Mouse (Mus musculus): ENCODE results near the gene Slc39a5. TPM values are rescaled to one million over a fixed set of nuclear protein-coding genes. Genes with fewer than 3 reads are reported as not detected.
A peak's percentile ranks its signal among the peaks of the same experiment; 100 is the strongest.

The Slc39a5 gene
- total and polyA plus RNA-seq, 3 experiments: not detected

DNA sequence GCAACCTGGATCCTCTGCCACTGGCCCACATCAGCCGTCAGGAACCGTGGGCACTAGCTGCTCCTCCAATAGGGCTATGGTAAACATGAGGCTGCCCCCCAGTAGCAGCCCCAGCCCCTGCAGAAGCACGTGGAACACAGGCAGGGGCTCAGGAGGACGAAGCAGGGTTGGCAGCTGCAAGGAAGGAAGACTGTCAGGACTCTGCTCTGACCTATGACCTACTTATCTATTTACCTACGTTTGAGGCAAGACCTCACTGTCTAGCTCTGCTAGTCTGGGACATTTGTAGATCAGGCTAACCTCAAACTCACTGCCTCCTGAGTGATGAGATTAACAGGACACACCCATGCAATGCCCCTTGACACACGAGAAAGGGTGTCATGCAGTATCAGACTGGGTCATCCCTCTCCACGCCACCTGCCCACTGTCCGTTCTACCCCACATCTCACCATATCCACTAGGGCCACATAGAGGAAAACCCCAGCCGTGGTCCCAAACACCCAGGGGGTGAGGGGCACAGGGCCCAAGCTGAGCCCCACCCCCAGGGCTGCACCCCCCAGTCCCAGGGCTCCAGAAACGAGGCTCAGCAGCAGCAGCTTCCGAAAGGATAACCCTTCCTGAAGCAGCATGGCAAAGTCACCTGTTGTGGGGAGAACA, 4.9 kb downstream of the Slc39a5 start:
- DNase-seq (ENCODE audit: low spot score): no peak
- Histone ChIP-seq H3K27me3 (ENCODE audit: insufficient read depth, low read length) (no peaks in the 10 kb centered on the region), H3K4me1 (ENCODE audit: insufficient read depth, low read depth, low read length) (peaks cover 26% of the 10 kb centered on the region), H3K9me3 (replicated peaks) (no peaks in the 10 kb centered on the region), H3K36me3 (replicated peaks) (peaks cover 91% of the 10 kb centered on the region), H3K4me3 (ENCODE audit: low read depth, low read length) (no peak overlapping the region)
- no peak for ATAC-seq (ENCODE audit: extremely low read depth, insufficient number of reproducible peaks, low FRiP score, poor library complexity, severe bottlenecking)
- TF ChIP-seq POLR2AphosphoS5 (IDR thresholded peaks at IDR 0.05; ENCODE audit: insufficient replicate concordance, low read depth, low read length) (0 out of 2 replicates have a peak, but pooled peaks have one; percentile 5), CTCF (IDR thresholded peaks at IDR 0.05; ENCODE audit: low read depth, low read length) (no peak)

- no peak for TF ChIP-seq POLR2AphosphoS5 (IDR thresholded peaks at IDR 0.05; ENCODE audit: insufficient replicate concordance, low read depth, low read length)
- no peak for TF ChIP-seq GATA1 (IDR thresholded peaks at IDR 0.05; ENCODE audit: borderline replicate concordance, low read length)
- no peak for TF ChIP-seq GATA2 (IDR thresholded peaks at IDR 0.05; ENCODE audit: borderline replicate concordance, low read depth, low read length)
- TF ChIP-seq CTCF (IDR thresholded peaks at IDR 0.05; ENCODE audit: low read depth, low read length): no peak
- Histone ChIP-seq H3K4me3 (ENCODE audit: low read depth, low read length) (no peak overlapping the region), H3K36me3 (replicated peaks) (peaks cover 100% of the 10 kb centered on the region), H3K9me3 (replicated peaks) (no peaks in the 10 kb centered on the region), H3K4me1 (ENCODE audit: insufficient read depth, low read depth, low read length) (peaks cover 49% of the 10 kb centered on the region), H3K27me3 (ENCODE audit: insufficient read depth, low read length) (no peaks in the 10 kb centered on the region)
- ATAC-seq (ENCODE audit: extremely low read depth, insufficient number of reproducible peaks, low FRiP score, poor library complexity, severe bottlenecking) (no peak), DNase-seq (ENCODE audit: low spot score) (no peak)
These were observed 9.2 kb downstream of the Slc39a5 start for GRCm38 (mm10) chr10:128391850-128392249.

GRCm38 (mm10) chr10:128390366-128390765, 10.7 kb downstream of the Slc39a5 start:
- DNase-seq (ENCODE audit: low spot score) (no peak), ATAC-seq (ENCODE audit: extremely low read depth, insufficient number of reproducible peaks, low FRiP score, poor library complexity, severe bottlenecking) (no peak)
- TF ChIP-seq TAL1 (conservative IDR thresholded peaks at IDR 0.05; ENCODE audit: low read depth, low read length) (no peak), GATA2 (IDR thresholded peaks at IDR 0.05; ENCODE audit: borderline replicate concordance, low read depth, low read length) (no peak), CTCF (IDR thresholded peaks at IDR 0.05; ENCODE audit: low read depth, low read length) (no peak), GATA1 (IDR thresholded peaks at IDR 0.05; ENCODE audit: borderline replicate concordance, low read length) (no peak), POLR2AphosphoS5 (IDR thresholded peaks at IDR 0.05; ENCODE audit: insufficient replicate concordance, low read depth, low read length) (no peak)
- H3K9me3 ChIP-seq (replicated peaks): no peaks in the 10 kb centered on the region
- H3K36me3 ChIP-seq (replicated peaks): peaks cover 100% of the 10 kb centered on the region
- H3K4me1 ChIP-seq (ENCODE audit: insufficient read depth, low read depth, low read length): peaks cover 40% of the 10 kb centered on the region
- no peak overlapping the region for H3K4me3 ChIP-seq (ENCODE audit: low read depth, low read length)
- no peaks in the 10 kb centered on the region for H3K27me3 ChIP-seq (ENCODE audit: insufficient read depth, low read length)

DNA sequence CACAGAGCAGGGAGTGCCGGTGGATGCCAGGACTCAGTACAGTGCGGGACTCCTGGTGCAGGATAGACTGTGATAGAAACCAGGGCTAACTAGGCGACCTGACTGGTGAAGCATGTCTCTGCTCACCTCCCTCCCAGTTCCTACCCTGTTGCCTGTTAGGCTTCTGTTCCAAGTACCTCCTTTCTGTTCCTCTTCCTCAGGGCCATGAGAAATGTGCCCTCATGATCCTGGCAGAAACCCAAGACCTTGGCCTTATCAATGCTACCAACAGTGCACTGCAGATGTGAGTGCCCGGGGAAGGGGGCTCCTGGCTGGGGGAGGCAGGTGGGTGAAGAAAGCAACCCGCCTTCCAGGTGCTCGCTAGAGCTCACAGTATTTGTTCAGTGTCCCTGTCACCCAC, 11.5 kb downstream of the Slc39a5 start:
- H3K9me3 ChIP-seq (replicated peaks): no peaks in the 10 kb centered on the region
- DNase-seq (ENCODE audit: low spot score) (no peak), ATAC-seq (ENCODE audit: extremely low read depth, insufficient number of reproducible peaks, low FRiP score, poor library complexity, severe bottlenecking) (no peak)
- TF ChIP-seq POLR2AphosphoS5 (IDR thresholded peaks at IDR 0.05; ENCODE audit: insufficient replicate concordance, low read depth, low read length): no peak
- no peak for TF ChIP-seq GATA1 (IDR thresholded peaks at IDR 0.05; ENCODE audit: borderline replicate concordance, low read length)
- no peak for TF ChIP-seq TAL1 (conservative IDR thresholded peaks at IDR 0.05; ENCODE audit: low read depth, low read length)
- TF ChIP-seq CTCF (IDR thresholded peaks at IDR 0.05; ENCODE audit: low read depth, low read length): no peak
- no peak for TF ChIP-seq GATA2 (IDR thresholded peaks at IDR 0.05; ENCODE audit: borderline replicate concordance, low read depth, low read length)
- H3K27me3 ChIP-seq (ENCODE audit: insufficient read depth, low read length): no peaks in the 10 kb centered on the region
- peaks cover 100% of the 10 kb centered on the region for H3K36me3 ChIP-seq (replicated peaks)
- H3K4me1 ChIP-seq (ENCODE audit: insufficient read depth, low read depth, low read length): peaks cover 36% of the 10 kb centered on the region
- no peak overlapping the region for H3K4me3 ChIP-seq (ENCODE audit: low read depth, low read length)

DNA sequence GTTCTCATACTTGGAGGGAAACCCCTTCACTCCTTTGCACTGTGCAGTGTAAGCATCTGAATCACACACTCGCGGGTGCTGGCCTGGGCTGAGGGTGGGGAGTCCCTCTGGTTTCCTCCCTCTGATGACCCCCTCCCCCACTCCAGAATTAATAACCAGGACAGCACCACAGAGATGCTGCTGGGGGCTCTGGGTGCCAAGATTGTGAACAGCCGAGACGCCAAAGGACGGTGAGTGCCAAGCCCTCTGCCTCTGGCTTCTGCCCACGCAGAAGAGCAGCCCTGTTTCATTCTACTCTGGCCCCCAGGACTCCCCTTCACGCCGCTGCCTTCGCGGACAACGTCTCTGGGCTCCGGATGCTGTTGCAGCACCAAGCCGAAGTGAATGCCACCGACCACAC, 12.1 kb downstream of the Slc39a5 start:
- peaks cover 100% of the 10 kb centered on the region for H3K36me3 ChIP-seq (replicated peaks)
- peaks cover 35% of the 10 kb centered on the region for H3K4me1 ChIP-seq (ENCODE audit: insufficient read depth, low read depth, low read length)
- H3K4me3 ChIP-seq (ENCODE audit: low read depth, low read length): 0 out of 2 replicates have a peak overlapping the region, but pooled peaks have one; percentile 10
- no peaks in the 10 kb centered on the region for H3K9me3 ChIP-seq (replicated peaks)
- no peak for TF ChIP-seq GATA1 (IDR thresholded peaks at IDR 0.05; ENCODE audit: borderline replicate concordance, low read length)
- TF ChIP-seq TAL1 (conservative IDR thresholded peaks at IDR 0.05; ENCODE audit: low read depth, low read length): no peak
- no peak for TF ChIP-seq GATA2 (IDR thresholded peaks at IDR 0.05; ENCODE audit: borderline replicate concordance, low read depth, low read length)
- no peak for TF ChIP-seq POLR2AphosphoS5 (IDR thresholded peaks at IDR 0.05; ENCODE audit: insufficient replicate concordance, low read depth, low read length)
- no peak for TF ChIP-seq CTCF (IDR thresholded peaks at IDR 0.05; ENCODE audit: low read depth, low read length)
- DNase-seq (ENCODE audit: low spot score): no peak
- no peaks in the 10 kb centered on the region for H3K27me3 ChIP-seq (ENCODE audit: insufficient read depth, low read length)
- no peak for ATAC-seq (ENCODE audit: extremely low read depth, insufficient number of reproducible peaks, low FRiP score, poor library complexity, severe bottlenecking)

DNA sequence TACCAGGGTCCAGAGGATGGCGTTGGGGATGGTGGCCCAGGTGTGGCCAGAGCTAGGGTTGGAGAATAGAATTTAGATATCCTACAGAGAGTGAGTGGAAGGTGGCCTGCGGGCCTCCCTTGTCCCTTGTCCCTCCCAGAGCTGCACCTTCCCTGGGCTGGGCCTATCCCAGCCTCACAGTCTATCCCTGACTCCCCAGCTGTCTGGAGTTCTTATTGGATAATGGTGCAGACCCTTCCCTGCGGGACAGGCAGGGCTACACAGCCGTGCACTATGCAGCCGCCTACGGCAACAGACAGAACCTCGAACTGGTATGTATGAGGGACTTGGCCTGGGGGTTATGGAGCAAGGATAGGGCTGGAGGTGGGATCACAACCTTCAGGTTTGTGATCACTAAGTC, 15.1 kb downstream of the Slc39a5 start:
- Histone ChIP-seq H3K9me3 (replicated peaks) (no peaks in the 10 kb centered on the region), H3K27me3 (ENCODE audit: insufficient read depth, low read length) (no peaks in the 10 kb centered on the region), H3K4me1 (ENCODE audit: insufficient read depth, low read depth, low read length) (peaks cover 34% of the 10 kb centered on the region), H3K4me3 (ENCODE audit: low read depth, low read length) (no peak overlapping the region), H3K36me3 (replicated peaks) (peaks cover 98% of the 10 kb centered on the region)
- TF ChIP-seq CTCF (IDR thresholded peaks at IDR 0.05; ENCODE audit: low read depth, low read length) (no peak), GATA2 (IDR thresholded peaks at IDR 0.05; ENCODE audit: borderline replicate concordance, low read depth, low read length) (no peak), POLR2AphosphoS5 (IDR thresholded peaks at IDR 0.05; ENCODE audit: insufficient replicate concordance, low read depth, low read length) (no peak), GATA1 (IDR thresholded peaks at IDR 0.05; ENCODE audit: borderline replicate concordance, low read length) (no peak), TAL1 (conservative IDR thresholded peaks at IDR 0.05; ENCODE audit: low read depth, low read length) (no peak)
- DNase-seq (ENCODE audit: low spot score) (no peak), ATAC-seq (ENCODE audit: extremely low read depth, insufficient number of reproducible peaks, low FRiP score, poor library complexity, severe bottlenecking) (no peak)
